Mouse (Mus musculus): ENCODE measurements at regions not wholly inside any gene's neighbourhood (a gene's known extent, or its start where the extent isn't known, plus 50 kb on each side); places are given as distances from the start of the nearest gene placed in this dataset.

DNA sequence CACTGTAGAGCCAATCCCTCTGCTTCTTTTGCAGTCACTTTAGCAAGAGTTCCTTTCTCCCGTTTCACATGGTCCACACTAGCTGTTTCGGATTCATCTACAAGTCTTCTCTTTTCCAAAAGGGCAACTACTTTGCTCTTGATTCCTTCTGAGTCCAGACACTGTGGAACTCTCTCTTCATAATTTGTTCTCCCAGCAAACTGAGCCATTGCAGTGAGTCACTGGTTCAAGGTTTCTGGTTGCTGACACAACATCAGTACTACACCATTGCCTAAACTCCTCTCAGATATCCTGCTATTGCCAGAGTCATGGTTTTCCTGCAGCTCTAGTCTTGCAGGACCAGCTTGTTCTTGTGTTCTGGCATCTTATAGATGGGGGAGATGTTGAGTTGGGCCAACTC lies 590.2 kb downstream of the Isl1 start:
- in situ Hi-C loops (cut with MboI; ENCODE audit: low pct_ligation_motif_present, low pct_unique_long_range_greater_than_20kb, low sequenced_read_pairs) (no loop called here), dilution Hi-C loops (cut with MboI; ENCODE audit: extremely low pct_ligation_motif_present, extremely low pct_unique_long_range_greater_than_20kb, low sequenced_read_pairs) (no loop called here)
- peaks cover 29% of the 10 kb centered on the region for H3K9me3 ChIP-seq (replicated peaks; ENCODE audit: low read length)
- H3K4me2 ChIP-seq (ENCODE audit: insufficient read depth, low read depth, poor library complexity, severe bottlenecking) = no peak overlapping the region
- no peaks in the 10 kb centered on the region for H3K27me3 ChIP-seq (replicated peaks)
- no peaks in the 10 kb centered on the region for H3K36me3 ChIP-seq (replicated peaks in 1 of 2; ENCODE audit: control insufficient read depth in 1 of 2, insufficient read depth in 1 of 2, low read length in 1 of 2)
- H3K9ac ChIP-seq (ENCODE audit: insufficient read depth, low read depth) = no peak overlapping the region
- no peaks in the 10 kb centered on the region for H3K79me2 ChIP-seq (replicated peaks; ENCODE audit: control insufficient read depth, extremely low read depth, insufficient read depth, poor library complexity, severe bottlenecking)
- TF ChIP-seq MAFK (IDR thresholded peaks at IDR 0.05; ENCODE audit: insufficient replicate concordance, low read length) (no peak), ETS1 (conservative IDR thresholded peaks at IDR 0.05; ENCODE audit: low read depth, low read length) (no peak), ELF1 (IDR thresholded peaks at IDR 0.05; ENCODE audit: low read depth, low read length) (no peak), SIN3A (IDR thresholded peaks at IDR 0.05; ENCODE audit: low read length) (no peak), MAZ (IDR thresholded peaks at IDR 0.05; ENCODE audit: low read depth, low read length) (no peak), PAX5 (IDR thresholded peaks at IDR 0.05; ENCODE audit: low read length) (no peak), MEF2A (IDR thresholded peaks at IDR 0.05; ENCODE audit: borderline replicate concordance, low read depth, low read length) (no peak), NRF1 (IDR thresholded peaks at IDR 0.05; ENCODE audit: low read depth, low read length) (no peak), TBP (conservative IDR thresholded peaks at IDR 0.05; ENCODE audit: low read depth, low read length) (no peak), CTCF (conservative IDR thresholded peaks at IDR 0.05 in 1 of 2, IDR thresholded peaks at IDR 0.05 in 1 of 2; ENCODE audit: low read depth in 2 of 2, low read length in 2 of 2) (no peak), ZKSCAN1 (IDR thresholded peaks at IDR 0.05; ENCODE audit: borderline replicate concordance, low read depth, low read length) (no peak), POLR2AphosphoS2 (IDR thresholded peaks at IDR 0.05; ENCODE audit: low read depth, low read length) (no peak), KAT2A (IDR thresholded peaks at IDR 0.05; ENCODE audit: insufficient replicate concordance, low read length) (no peak), USF1 (IDR thresholded peaks at IDR 0.05; ENCODE audit: low read depth, low read length) (no peak), USF2 (conservative IDR thresholded peaks at IDR 0.05; ENCODE audit: low read depth, low read length) (no peak), GABPA (IDR thresholded peaks at IDR 0.05; ENCODE audit: insufficient replicate concordance, low read depth, low read length) (no peak), TCF12 (IDR thresholded peaks at IDR 0.05; ENCODE audit: low read depth, low read length) (no peak), ZC3H11A (IDR thresholded peaks at IDR 0.05; ENCODE audit: low read depth, low read length) (no peak), RCOR1 (conservative IDR thresholded peaks at IDR 0.05; ENCODE audit: low read depth, low read length) (no peak)
- H3K4me3 ChIP-seq (replicated peaks in 1 of 3; ENCODE audit: low read depth in 2 of 3, low read length in 2 of 3, poor library complexity in 1 of 3) = no peak overlapping the region
- no peak for DNase-seq (ENCODE audit: extremely low read depth)
- no peak overlapping the region for H3K27ac ChIP-seq (ENCODE audit: insufficient read depth, low read depth)
- no peaks in the 10 kb centered on the region for H3K4me1 ChIP-seq (ENCODE audit: control insufficient read depth in 1 of 2, insufficient read depth in 2 of 2)

DNA sequence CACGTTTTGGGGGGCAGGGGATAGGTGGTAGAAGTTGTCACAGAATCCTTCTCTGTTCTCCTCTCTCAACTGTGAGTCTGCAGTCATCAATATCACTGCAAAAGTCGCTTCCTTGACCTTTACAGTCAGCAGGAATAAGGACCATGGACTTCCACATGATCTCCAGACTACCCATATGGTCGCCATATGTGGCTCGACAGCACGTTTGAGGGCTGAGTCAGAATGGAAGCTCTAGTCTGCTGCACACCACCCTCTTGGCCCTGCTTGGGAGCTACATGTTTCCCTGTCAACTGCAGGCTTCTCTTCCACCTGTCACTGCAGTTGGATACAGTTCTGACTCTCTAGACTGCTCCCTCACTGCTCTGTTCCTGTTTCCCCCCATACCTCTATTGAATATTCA lies 590.6 kb downstream of the Isl1 start:
- Histone ChIP-seq H3K27ac (ENCODE audit: insufficient read depth, low read depth) (no peak overlapping the region), H3K9ac (ENCODE audit: insufficient read depth, low read depth) (no peak overlapping the region), H3K36me3 (replicated peaks in 1 of 2; ENCODE audit: control insufficient read depth in 1 of 2, insufficient read depth in 1 of 2, low read length in 1 of 2) (no peaks in the 10 kb centered on the region), H3K4me1 (ENCODE audit: control insufficient read depth in 1 of 2, insufficient read depth in 2 of 2) (no peaks in the 10 kb centered on the region), H3K79me2 (replicated peaks; ENCODE audit: control insufficient read depth, extremely low read depth, insufficient read depth, poor library complexity, severe bottlenecking) (no peaks in the 10 kb centered on the region), H3K4me3 (replicated peaks in 1 of 3; ENCODE audit: low read depth in 2 of 3, low read length in 2 of 3, poor library complexity in 1 of 3) (no peak overlapping the region), H3K9me3 (replicated peaks; ENCODE audit: low read length) (peaks cover 29% of the 10 kb centered on the region), H3K27me3 (replicated peaks) (no peaks in the 10 kb centered on the region), H3K4me2 (ENCODE audit: insufficient read depth, low read depth, poor library complexity, severe bottlenecking) (no peak overlapping the region)
- in situ Hi-C loops (cut with MboI; ENCODE audit: low pct_ligation_motif_present, low pct_unique_long_range_greater_than_20kb, low sequenced_read_pairs) = no loop called here
- DNase-seq (ENCODE audit: extremely low read depth) = no peak
- no peak for TF ChIP-seq ETS1 (conservative IDR thresholded peaks at IDR 0.05; ENCODE audit: low read depth, low read length)
- TF ChIP-seq USF2 (conservative IDR thresholded peaks at IDR 0.05; ENCODE audit: low read depth, low read length) = no peak
- no peak for TF ChIP-seq JUND (conservative IDR thresholded peaks at IDR 0.05; ENCODE audit: low read depth, low read length)
- no peak for TF ChIP-seq CHD2 (IDR thresholded peaks at IDR 0.05; ENCODE audit: low read length)
- no peak for TF ChIP-seq POLR2AphosphoS2 (IDR thresholded peaks at IDR 0.05; ENCODE audit: low read depth, low read length)
- TF ChIP-seq UBTF (IDR thresholded peaks at IDR 0.05; ENCODE audit: low read depth, low read length) = no peak
- TF ChIP-seq CTCF (conservative IDR thresholded peaks at IDR 0.05 in 1 of 2, IDR thresholded peaks at IDR 0.05 in 1 of 2; ENCODE audit: low read depth in 2 of 2, low read length in 2 of 2) = no peak
- no peak for TF ChIP-seq ZC3H11A (IDR thresholded peaks at IDR 0.05; ENCODE audit: low read depth, low read length)
- TF ChIP-seq MYC (IDR thresholded peaks at IDR 0.05; ENCODE audit: low read depth, low read length) = no peak
- TF ChIP-seq PAX5 (IDR thresholded peaks at IDR 0.05; ENCODE audit: low read length) = no peak
- TF ChIP-seq USF1 (IDR thresholded peaks at IDR 0.05; ENCODE audit: low read depth, low read length) = no peak
- no peak for TF ChIP-seq CHD1 (IDR thresholded peaks at IDR 0.05; ENCODE audit: low read depth, low read length)
- TF ChIP-seq NELFE (IDR thresholded peaks at IDR 0.05; ENCODE audit: low read depth, low read length) = no peak
- TF ChIP-seq EP300 (IDR thresholded peaks at IDR 0.05; ENCODE audit: low read length) = no peak
- no peak for TF ChIP-seq TBP (conservative IDR thresholded peaks at IDR 0.05; ENCODE audit: low read depth, low read length)
- TF ChIP-seq MXI1 (IDR thresholded peaks at IDR 0.05; ENCODE audit: low read depth, low read length) = no peak
- TF ChIP-seq MAFK (IDR thresholded peaks at IDR 0.05; ENCODE audit: insufficient replicate concordance, low read length) = no peak
- TF ChIP-seq ZKSCAN1 (IDR thresholded peaks at IDR 0.05; ENCODE audit: borderline replicate concordance, low read depth, low read length) = no peak
- no peak for TF ChIP-seq ZNF384 (IDR thresholded peaks at IDR 0.05; ENCODE audit: low read depth, low read length)
- dilution Hi-C loops (cut with MboI; ENCODE audit: extremely low pct_ligation_motif_present, extremely low pct_unique_long_range_greater_than_20kb, low sequenced_read_pairs) = no loop called here
